Mouse (Mus musculus) ovary, postnatal 14 days (tissue): ENCODE data around the gene Cryba2.

Experiments
- DNase-seq: peaks from one replicate; pipeline ENCODE4 v3.0.0; 2022; ENCODE audit warnings: low spot score

Gene Cryba2

GRCm38 (mm10) chr1:74884196-74885141, 8.5 kb downstream of the Cryba2 start:
- DNase-seq: no peak

- DNase-seq: no peak
Measured at GRCm38 (mm10) chr1:74883441-74883840, 9.5 kb downstream of the Cryba2 start.

GRCm38 (mm10) chr1:74882828-74883227, 10.1 kb downstream of the Cryba2 start:
- no peak for DNase-seq

- DNase-seq: no peak
Measured at GRCm38 (mm10) chr1:74882055-74882734, 10.7 kb downstream of the Cryba2 start.

GRCm38 (mm10) chr1:74880785-74881360, 12.1 kb downstream of the Cryba2 start:
- DNase-seq: peak; percentile 39

GRCm38 (mm10) chr1:74877199-74877598, 15.7 kb downstream of the Cryba2 start:
- DNase-seq: no peak

GRCm38 (mm10) chr1:74872218-74872617, 20.7 kb downstream of the Cryba2 start:
- no peak for DNase-seq

- DNase-seq: no peak
Measured at GRCm38 (mm10) chr1:74861783-74862182, 31.2 kb downstream of the Cryba2 start.

GRCm38 (mm10) chr1:74859223-74859984, 33.5 kb downstream of the Cryba2 start:
- DNase-seq: no peak

GRCm38 (mm10) chr1:74858805-74859204, 34.1 kb downstream of the Cryba2 start:
- no peak for DNase-seq

GRCm38 (mm10) chr1:74858171-74858719, 34.7 kb downstream of the Cryba2 start:
- DNase-seq: peak; percentile 58

GRCm38 (mm10) chr1:74857677-74858076, 35.3 kb downstream of the Cryba2 start:
- DNase-seq: no peak

GRCm38 (mm10) chr1:74857201-74857600, 35.7 kb downstream of the Cryba2 start:
- no peak for DNase-seq

- DNase-seq: no peak
Measured at GRCm38 (mm10) chr1:74856791-74857190, 36.2 kb downstream of the Cryba2 start.

GRCm38 (mm10) chr1:74856439-74856720, 36.6 kb downstream of the Cryba2 start:
- no peak for DNase-seq

- DNase-seq: no peak
Measured at GRCm38 (mm10) chr1:74855651-74856438, 37.1 kb downstream of the Cryba2 start.

GRCm38 (mm10) chr1:74855156-74855555, 37.8 kb downstream of the Cryba2 start:
- DNase-seq: no peak

- peak; percentile 70 for DNase-seq
Measured at GRCm38 (mm10) chr1:74854306-74855056, 38.5 kb downstream of the Cryba2 start, which contains the start of gene Cdk5r2. Gene Cdk5r2 (plus strand): TSS chr1:74854934.

- DNase-seq: no peak
Measured at GRCm38 (mm10) chr1:74851001-74851775, 41.8 kb downstream of the Cryba2 start.
